Mouse (Mus musculus): Measurements from ENCODE around the gene Axin2. TPM values are rescaled to one million over a fixed set of nuclear protein-coding genes. Genes with fewer than 3 reads are reported as not detected.

Gene Axin2
- polyA plus RNA-seq, 1 experiment from 2014 or later: 3.6 TPM

DNA sequence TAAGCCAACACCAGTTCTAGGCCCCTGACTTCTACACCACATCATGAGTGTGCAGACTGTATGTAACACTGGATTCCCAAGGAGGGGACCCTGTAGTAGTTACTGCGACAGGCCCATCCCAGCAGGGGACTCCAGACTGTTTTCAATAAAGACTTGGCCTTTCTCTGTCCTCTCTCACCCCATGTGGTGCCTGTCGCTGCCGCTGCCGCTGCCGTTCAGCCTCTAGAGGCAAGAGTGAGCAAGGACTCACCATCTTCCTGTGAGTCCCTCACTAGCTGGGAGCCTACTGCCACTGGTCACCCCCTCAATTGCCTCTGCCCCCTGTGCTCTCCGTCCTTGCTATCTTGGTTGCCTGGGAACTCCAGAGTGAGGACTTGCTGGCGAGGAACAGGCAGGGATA lies 8.6 kb downstream of the Axin2 start:
- no peak for DNase-seq (ENCODE audit: low spot score)

GRCm38 (mm10) chr11:108929176-108929575 lies 9.0 kb downstream of the Axin2 start:
- DNase-seq (ENCODE audit: low spot score): no peak

DNA sequence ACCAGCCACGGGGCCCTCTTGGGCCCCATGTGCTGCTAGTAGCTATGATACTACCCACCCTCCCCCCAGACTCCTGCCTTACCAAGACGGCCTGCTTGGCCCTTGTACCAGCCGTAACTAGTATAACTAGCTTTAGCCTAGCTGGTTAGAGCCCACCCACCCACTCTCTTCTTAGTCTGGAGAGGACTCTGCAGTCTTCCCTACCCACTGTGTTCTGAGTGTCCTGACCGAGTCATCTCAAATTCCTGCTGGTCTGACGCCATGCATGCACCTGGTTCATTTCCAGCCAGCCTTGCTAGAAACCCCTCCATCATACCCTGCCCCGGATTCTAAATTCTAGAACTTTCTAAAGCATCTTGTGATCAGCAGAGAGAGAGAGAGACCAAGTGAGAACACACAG lies 9.6 kb downstream of the Axin2 start:
- DNase-seq (ENCODE audit: low spot score): no peak

- no peak for DNase-seq (ENCODE audit: low spot score)
Measured at GRCm38 (mm10) chr11:108930612-108931011, 10.5 kb downstream of the Axin2 start.

DNA sequence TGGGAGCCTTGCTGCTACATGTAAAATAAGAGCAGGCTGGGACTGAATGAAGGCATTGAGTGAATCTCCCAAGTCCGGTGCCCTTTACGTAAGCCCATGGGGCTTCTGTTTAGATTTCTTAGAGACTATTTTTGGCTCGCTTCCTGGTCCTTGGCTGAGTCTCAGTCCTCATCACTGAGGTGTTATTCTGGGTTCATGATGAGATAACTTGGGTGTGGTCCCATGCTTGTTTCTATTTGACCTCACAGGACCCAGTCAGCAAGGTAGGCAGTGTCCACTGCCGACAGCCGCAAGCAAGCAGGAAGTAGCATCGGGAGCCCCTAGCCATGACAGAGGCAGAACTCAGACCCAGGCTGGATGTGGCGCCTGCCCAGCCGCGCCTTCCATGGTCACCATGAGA lies 13.7 kb downstream of the Axin2 start:
- DNase-seq (ENCODE audit: low spot score): no peak

DNA sequence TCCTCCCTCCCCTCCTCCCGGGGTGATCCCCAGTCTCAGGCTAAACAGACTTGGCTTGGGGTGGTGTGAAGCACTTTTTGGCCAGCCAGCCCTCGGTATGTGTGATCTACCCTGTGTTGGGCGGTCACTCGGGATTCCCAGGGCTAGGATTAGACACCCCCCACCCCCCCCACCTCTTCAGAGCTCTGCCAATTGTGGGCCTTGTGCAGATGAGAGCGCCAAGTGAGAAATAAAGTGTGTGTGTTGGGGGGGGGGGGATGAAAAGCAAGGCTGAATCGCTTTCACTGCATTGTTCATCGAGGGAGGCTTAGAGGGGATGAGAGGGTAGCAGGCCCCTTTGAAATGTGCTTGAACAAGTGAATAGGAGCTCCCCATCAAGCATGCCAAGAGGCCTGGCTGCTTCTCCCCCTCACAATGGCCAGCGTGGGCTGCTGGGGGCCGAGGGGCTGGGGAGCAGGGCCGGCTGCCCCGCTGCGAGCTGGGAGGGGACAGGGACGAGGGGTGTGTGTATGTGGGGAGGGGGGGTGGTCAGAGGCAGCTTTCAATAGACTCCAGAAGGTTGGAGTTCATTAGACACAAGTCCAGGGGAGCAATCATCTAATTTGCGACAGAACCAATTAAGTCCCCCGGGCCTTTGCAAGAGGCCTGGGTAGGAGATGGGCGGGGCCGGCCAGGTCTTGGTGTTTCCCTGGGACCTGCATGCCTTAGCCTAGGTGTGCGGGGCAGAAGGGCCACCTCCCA lies 15.1 kb downstream of the Axin2 start:
- no peak for DNase-seq (ENCODE audit: low spot score)

GRCm38 (mm10) chr11:108936016-108936792 lies 16.1 kb downstream of the Axin2 start:
- DNase-seq (ENCODE audit: low spot score): no peak

DNA sequence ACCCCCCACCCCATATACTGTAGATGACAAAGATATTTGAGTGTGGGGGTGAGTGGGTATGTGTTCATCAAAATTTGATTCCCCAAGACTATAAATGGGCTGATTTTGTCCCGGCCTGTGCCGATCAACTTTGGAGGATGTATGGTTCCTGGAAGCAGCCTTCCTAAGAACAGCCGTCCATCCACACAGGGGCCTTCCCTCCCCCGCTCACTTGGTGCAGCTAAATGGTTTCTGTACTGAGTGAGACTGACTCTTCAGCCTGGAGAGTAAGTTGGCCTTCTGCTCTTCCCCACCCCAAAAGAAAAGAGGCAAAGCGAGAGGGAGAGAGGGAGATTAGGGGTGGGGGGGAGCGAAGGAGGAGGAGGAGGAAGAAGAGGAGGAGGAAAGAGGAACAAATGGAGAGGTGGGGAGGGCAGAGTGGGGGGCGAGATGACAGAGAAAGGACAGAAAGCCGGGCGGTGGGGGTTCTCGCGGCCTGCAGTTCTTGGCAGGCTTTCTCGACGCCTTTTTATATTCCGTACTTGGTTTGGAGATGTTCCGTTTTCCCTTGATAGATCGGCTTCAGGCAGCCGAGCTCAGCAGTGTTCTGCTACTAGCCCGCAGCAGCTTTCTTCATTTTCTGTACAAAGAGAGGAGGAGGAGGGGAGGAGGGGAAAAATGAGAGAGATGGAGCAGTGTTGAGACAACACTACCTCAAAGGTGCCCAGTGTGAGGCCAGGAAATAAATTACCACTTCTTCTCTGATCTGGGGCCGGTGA lies 20.7 kb downstream of the Axin2 start:
- DNase-seq (ENCODE audit: low spot score): no peak

- DNase-seq (ENCODE audit: low spot score): no peak
Measured at GRCm38 (mm10) chr11:108941836-108942235, 21.7 kb downstream of the Axin2 start.

DNA sequence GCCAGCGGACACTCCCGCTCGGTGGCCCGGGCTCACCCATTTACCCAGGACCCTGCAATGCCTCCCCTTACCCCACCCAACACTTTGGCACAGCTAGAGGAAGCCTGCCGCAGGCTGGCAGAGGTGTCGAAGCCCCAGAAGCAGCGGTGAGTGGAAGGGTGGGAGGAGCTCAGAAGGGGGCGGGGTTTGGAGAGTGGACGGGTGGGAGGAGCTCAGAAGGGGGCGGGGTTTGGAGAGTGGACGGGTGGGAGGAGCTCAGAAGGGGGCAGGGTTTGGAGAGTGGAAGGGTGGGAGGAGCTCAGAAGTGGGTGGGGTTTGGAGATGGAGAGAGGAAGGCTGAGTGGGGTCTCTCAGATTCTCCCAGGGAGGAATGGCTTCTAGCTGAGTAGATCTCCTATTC lies 23.6 kb downstream of the Axin2 start:
- DNase-seq (ENCODE audit: low spot score): no peak

DNA sequence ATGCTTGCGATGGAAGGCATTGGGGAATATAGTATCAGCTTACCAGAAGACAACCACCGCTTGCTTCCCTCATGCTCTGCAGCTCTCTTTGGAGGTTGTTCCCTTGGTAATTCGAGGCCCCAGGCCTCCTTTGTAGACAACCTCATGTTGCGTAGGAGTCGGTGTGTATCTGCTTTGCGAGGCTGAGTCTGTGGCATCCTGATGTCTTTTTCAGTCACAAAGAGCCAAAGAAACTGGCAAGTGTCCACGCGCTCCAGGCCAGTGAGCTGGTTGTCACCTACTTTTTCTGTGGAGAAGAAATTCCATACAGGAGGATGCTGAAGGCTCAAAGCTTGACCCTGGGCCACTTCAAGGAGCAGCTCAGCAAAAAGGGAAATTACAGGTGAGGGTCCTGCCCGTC lies 25.5 kb downstream of the Axin2 start:
- no peak for DNase-seq (ENCODE audit: low spot score)

- no peak for DNase-seq (ENCODE audit: low spot score)
Measured at GRCm38 (mm10) chr11:108947425-108948184, 27.5 kb downstream of the Axin2 start.

GRCm38 (mm10) chr11:108948501-108948900 lies 28.4 kb downstream of the Axin2 start:
- no peak for DNase-seq (ENCODE audit: low spot score)

- DNase-seq (ENCODE audit: low spot score): no peak
Measured at GRCm38 (mm10) chr11:108948931-108949330, 28.8 kb downstream of the Axin2 start.

GRCm38 (mm10) chr11:108952343-108952742 lies 32.2 kb downstream of the Axin2 start:
- DNase-seq (ENCODE audit: low spot score): no peak

DNA sequence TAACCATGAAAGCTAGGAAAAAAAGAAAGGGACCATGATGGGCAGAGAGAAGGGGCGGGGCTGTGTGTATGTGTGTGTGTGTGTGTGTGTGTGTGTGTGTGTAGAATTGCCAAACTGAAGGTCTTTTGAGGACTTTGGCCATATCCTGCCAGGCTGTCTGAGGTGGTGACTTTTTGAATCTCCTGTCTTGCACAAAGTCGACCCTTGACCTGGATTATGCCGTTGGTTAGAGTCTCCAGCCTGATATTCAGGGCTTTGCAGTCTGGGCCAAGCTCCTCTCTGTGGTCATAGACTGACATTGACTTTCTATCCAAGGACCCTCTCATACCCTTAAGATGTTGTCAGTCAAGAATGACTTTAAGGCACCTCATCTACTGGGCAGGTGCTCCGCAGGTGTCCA lies 35.8 kb downstream of the Axin2 start:
- no peak for DNase-seq (ENCODE audit: low spot score)

DNA sequence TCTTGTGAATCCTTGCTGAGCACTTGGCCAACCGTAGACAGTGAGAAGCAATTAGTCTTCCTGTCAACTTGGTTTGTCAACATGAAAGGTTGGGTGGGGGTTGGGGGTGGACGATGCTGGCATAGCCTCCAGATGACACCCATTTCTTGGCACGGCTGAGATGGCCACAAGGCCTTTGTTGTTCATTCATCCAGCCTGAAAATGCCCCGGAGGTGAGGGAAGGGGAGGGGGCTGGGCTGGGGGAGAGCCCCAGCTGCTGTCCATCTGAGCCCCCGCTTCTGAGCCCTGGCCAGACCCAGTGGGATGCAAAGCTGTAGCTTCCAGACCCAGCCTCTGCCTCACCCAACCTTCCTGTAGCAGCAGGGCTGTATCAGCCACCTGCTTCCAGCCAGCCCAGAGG lies 38.2 kb downstream of the Axin2 start:
- DNase-seq (ENCODE audit: low spot score): no peak

DNA sequence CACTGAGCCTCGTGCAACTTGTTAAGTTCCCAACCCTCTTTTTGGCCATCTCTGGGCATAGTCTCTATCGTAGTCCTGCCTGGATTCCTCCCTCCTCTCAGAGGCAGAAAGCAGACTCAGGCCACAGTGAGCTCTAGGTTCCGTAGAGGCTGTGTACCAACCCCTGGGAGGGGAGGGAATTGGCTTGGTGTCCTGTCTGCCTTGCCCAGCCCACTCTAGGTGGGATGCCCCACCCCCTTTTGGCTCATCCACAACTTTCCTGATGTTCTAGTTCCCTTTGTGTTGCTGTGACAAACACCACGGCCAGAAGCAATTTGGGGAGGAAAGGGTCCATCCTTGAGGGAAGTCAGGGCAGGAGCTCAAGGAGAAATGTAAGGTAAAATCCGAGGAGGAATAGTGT lies 39.0 kb downstream of the Axin2 start:
- no peak for DNase-seq (ENCODE audit: low spot score)

GRCm38 (mm10) chr11:108961651-108962065 lies 41.5 kb downstream of the Axin2 start:
- DNase-seq (ENCODE audit: low spot score): no peak

DNA sequence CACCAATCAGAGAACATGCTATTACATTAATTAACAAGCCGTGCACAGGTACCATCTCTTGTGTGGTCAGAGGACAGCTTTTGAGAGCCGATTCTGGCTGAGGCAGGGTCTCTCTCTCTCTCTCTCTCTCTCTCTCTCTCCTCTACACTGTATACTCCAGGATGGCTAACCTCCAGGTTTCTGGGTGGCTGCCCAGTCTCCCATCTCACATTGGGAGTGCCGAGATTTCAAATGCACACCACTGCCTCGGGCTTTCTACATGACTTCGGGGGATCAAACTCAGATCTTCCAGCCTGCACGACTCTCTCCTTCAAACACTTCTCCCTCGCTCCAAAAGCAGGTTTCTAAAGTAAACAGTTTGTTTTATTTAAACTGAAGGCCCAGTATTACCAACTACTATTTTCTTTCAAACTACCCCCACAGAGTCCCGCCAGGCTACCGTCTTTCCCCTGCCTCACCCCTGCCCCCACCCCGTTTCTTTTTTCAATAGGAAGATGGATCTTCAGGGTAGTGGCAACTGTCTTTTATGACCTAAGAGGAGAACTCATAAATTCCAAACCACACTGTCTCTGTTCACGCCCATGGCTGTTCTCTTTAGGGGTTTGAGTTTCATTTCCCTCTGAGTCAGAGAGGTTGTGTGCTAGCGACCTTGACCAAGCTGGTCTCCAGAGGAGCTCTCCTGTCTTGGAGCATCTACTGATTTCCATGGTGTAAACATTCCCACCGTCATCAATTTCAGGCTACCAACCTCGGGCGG lies 43.5 kb downstream of the Axin2 start:
- DNase-seq (ENCODE audit: low spot score): no peak

- DNase-seq (ENCODE audit: low spot score): no peak
Measured at GRCm38 (mm10) chr11:108965740-108966139, 45.6 kb downstream of the Axin2 start.
